Comparison of ENCODE assay signal across 8 mouse cellular contexts in genomic region chr14:24826471-24827337, GRCm38 (mm10).
A peak's percentile ranks its signal among the peaks of the same experiment; 100 is the strongest.
DNase-seq lines count a peak whose midpoint lies in the region; ATAC-seq lines count a peak whose summit lies in the region.

No protein-coding gene starts in this region.

- no peak overlapping the region for H3K4me2 ChIP-seq in heart, embryonic 11.5 days
- H3K4me2 ChIP-seq in intestine, embryonic 15.5 days (replicated peaks) = no peak overlapping the region
- H3K4me2 ChIP-seq in neural tube, embryonic 15.5 days = no peak overlapping the region

- H3K4me1 ChIP-seq in heart, embryonic 11.5 days (ENCODE audit: control insufficient read depth, insufficient read depth, low read length) = peaks cover 31% of the 10 kb centered on the region
- H3K4me1 ChIP-seq in intestine, embryonic 15.5 days (replicated peaks) = peaks cover 16% of the 10 kb centered on the region
- H3K4me1 ChIP-seq in neural tube, embryonic 15.5 days = peaks cover 58% of the 10 kb centered on the region

- intact Hi-C loops in heart, postnatal 10 days (cut with DNase I) = no loop called here

- WGBS in heart, embryonic 11.5 days (ENCODE audit: insufficient replicate concordance) = 36% methylated on average over 13 of the region's 13 CpGs
- WGBS in intestine, embryonic 15.5 days = 34% methylated on average over 13 of the region's 13 CpGs
- 8% methylated on average over 13 of the region's 13 CpGs for WGBS in neural tube, embryonic 15.5 days

- no peaks in the 10 kb centered on the region for H3K9me3 ChIP-seq in heart, embryonic 11.5 days (replicated peaks; ENCODE audit: control insufficient read depth, low read length)
- H3K9me3 ChIP-seq in intestine, embryonic 15.5 days = no peaks in the 10 kb centered on the region
- no peaks in the 10 kb centered on the region for H3K9me3 ChIP-seq in neural tube, embryonic 15.5 days (replicated peaks)

- no peak for DNase-seq in heart, postnatal 10 days
- peak; percentile 66 for DNase-seq in embryo, embryonic 9.5 days (ENCODE audit: extremely low spot score)
- DNase-seq in layer of hippocampus, postnatal 25 days (ENCODE audit: extremely low spot score in 1 of 2, low spot score in 1 of 2) = no peak
- no peak for DNase-seq in adrenal gland, adult (ENCODE audit: inconsistent age in 2 of 2, low spot score in 1 of 2)
- no peak for DNase-seq in heart, adult 8-10 months (ENCODE audit: low spot score)

- H3K27me3 ChIP-seq in heart, embryonic 11.5 days (ENCODE audit: control insufficient read depth, insufficient read depth, low read length) = no peaks in the 10 kb centered on the region
- no peaks in the 10 kb centered on the region for H3K27me3 ChIP-seq in intestine, embryonic 15.5 days (replicated peaks)
- no peaks in the 10 kb centered on the region for H3K27me3 ChIP-seq in neural tube, embryonic 15.5 days (replicated peaks)

- H3K4me3 ChIP-seq in heart, embryonic 11.5 days (ENCODE audit: low read depth, low read length) = no peak overlapping the region
- H3K4me3 ChIP-seq in intestine, embryonic 15.5 days (replicated peaks) = no peak overlapping the region
- no peak overlapping the region for H3K4me3 ChIP-seq in neural tube, embryonic 15.5 days (replicated peaks)

- H3K9ac ChIP-seq in heart, embryonic 11.5 days (ENCODE audit: low read depth, low read length) = no peak overlapping the region
- no peak overlapping the region for H3K9ac ChIP-seq in intestine, embryonic 15.5 days
- no peak overlapping the region for H3K9ac ChIP-seq in neural tube, embryonic 15.5 days (replicated peaks)

- no peak for ATAC-seq in heart, embryonic 11.5 days (replicated peaks; ENCODE audit: insufficient number of reproducible peaks, low FRiP score, low TSS enrichment)
- no peak for ATAC-seq in intestine, embryonic 15.5 days
- peak; percentile 21; the same call in 1 of the 2 replicates for ATAC-seq in neural tube, embryonic 15.5 days (ENCODE audit: low FRiP score)

- H3K36me3 ChIP-seq in heart, embryonic 11.5 days (ENCODE audit: control insufficient read depth, insufficient read depth, low read length) = no peaks in the 10 kb centered on the region
- no peaks in the 10 kb centered on the region for H3K36me3 ChIP-seq in intestine, embryonic 15.5 days
- H3K36me3 ChIP-seq in neural tube, embryonic 15.5 days = no peaks in the 10 kb centered on the region

- peak overlapping the region; percentile 73 for H3K27ac ChIP-seq in heart, embryonic 11.5 days (ENCODE audit: low read depth, low read length)
- peak overlapping the region; percentile 65; the same call in 1 of the 2 replicates for H3K27ac ChIP-seq in intestine, embryonic 15.5 days
- H3K27ac ChIP-seq in neural tube, embryonic 15.5 days (replicated peaks) = peak overlapping the region; percentile 89
